Mouse (Mus musculus): Measurements from ENCODE around the gene Grasp. TPM values are rescaled to one million over a fixed set of nuclear protein-coding genes. Genes with fewer than 3 reads are reported as not detected.

The Grasp gene
- total and polyA plus RNA-seq, 3 experiments, result 4.1 to 6.3 TPM; not detected in 1

DNA sequence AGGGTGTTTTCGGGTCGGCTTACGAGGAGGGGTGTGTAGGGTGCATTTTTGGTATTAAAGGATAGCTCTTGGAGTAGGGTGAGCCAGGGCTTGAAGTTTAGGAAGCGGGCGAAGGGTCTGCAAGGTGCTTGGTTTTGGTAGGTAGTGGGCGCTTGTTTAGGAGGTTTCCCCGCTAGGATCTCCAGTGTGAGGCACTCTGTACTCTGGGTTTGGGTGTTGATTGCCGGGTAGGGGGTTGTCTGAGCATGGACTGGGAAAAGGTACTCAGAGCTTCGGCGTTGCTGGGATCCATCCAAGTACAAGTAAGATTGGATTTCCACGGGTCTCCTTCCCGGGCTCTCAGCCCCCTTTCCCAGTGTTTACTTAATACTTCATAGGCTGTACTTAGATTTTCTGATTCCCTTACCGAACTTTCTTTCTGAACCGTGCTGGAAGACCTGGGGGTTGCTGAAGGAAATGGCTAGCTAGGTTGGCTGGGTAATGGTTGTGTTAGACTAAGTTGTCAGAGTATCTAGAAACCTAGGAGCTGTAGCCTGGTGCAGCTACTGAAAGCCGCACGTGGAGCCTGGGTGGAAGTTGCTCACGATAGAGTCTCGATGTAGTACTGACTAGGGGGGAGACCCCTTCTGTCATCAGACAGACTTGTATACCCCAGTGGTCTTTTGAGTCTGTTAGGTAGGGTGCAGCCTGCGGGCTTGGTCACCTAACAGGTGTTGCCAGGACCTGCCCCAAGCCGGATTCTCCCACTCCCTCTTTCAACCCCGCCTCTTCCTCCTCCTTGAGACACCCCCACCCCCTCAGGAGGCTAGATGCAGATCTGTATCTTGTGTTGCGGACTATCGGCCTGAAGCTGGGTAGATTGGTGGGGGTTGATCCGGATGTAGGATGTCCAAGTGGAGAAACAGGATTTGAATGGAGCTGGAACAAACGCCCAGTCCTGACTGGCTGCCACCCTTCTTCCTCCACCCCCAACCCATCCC lies 43.4 kb downstream of the Grasp start:
- Histone ChIP-seq H3K4me1 (ENCODE audit: control insufficient read depth in 1 of 2, insufficient read depth in 2 of 2, low read length in 2 of 2) (peaks cover 0 to 5% of the 10 kb centered on the region in 2 experiments; a peak in 1 of 4 replicates), H3K79me2 (ENCODE audit: control insufficient read depth, insufficient read depth, low read length, poor library complexity) (no peaks in the 10 kb centered on the region), H3K36me3 (ENCODE audit: control insufficient read depth in 1 of 2, insufficient read depth in 2 of 2, low read length in 2 of 2) (no peaks in the 10 kb centered on the region; a peak in 1 of 4 replicates), H3K27ac (ENCODE audit: control insufficient read depth, low read depth, low read length) (no peak overlapping the region), H3K9ac (ENCODE audit: control insufficient read depth, low read depth, low read length, poor library complexity, severe bottlenecking) (no peak overlapping the region), H3K27me3 (ENCODE audit: control insufficient read depth in 1 of 2, insufficient read depth in 2 of 2, low read length in 2 of 2) (no peaks in the 10 kb centered on the region), H3K4me3 (ENCODE audit: control insufficient read depth in 1 of 2, insufficient read depth in 1 of 2, low read depth in 2 of 2, low read length in 2 of 2) (no peak overlapping the region), H3K9me3 (replicated peaks; ENCODE audit: insufficient read depth, low read length) (no peaks in the 10 kb centered on the region)
- no peak for TF ChIP-seq E2F4 (IDR thresholded peaks at IDR 0.05; ENCODE audit: borderline replicate concordance, low read depth, low read length)
- TF ChIP-seq BHLHE40 (IDR thresholded peaks at IDR 0.05; ENCODE audit: borderline replicate concordance, low read depth, low read length), result no peak
- TF ChIP-seq MAX (IDR thresholded peaks at IDR 0.05; ENCODE audit: low read length), result no peak
- no peak for TF ChIP-seq ELF1 (IDR thresholded peaks at IDR 0.05; ENCODE audit: low read depth, low read length)
- TF ChIP-seq JUND (IDR thresholded peaks at IDR 0.05; ENCODE audit: low read depth, low read length), result no peak
- no peak for TF ChIP-seq MYC (IDR thresholded peaks at IDR 0.05; ENCODE audit: low read depth, low read length)
- no peak for TF ChIP-seq KAT2A (conservative IDR thresholded peaks at IDR 0.05; ENCODE audit: low read depth, low read length)
- no peak for TF ChIP-seq USF2 (IDR thresholded peaks at IDR 0.05; ENCODE audit: borderline replicate concordance in 1 of 2, insufficient read depth in 1 of 2, low read depth in 1 of 2, low read length in 2 of 2)
- TF ChIP-seq NELFE (IDR thresholded peaks at IDR 0.05; ENCODE audit: low read depth, low read length), result no peak
- no peak for TF ChIP-seq POLR2AphosphoS2 (IDR thresholded peaks at IDR 0.05; ENCODE audit: low read length)
- TF ChIP-seq CHD1 (IDR thresholded peaks at IDR 0.05; ENCODE audit: low read depth, low read length), result no peak
- no peak for TF ChIP-seq MAZ (IDR thresholded peaks at IDR 0.05; ENCODE audit: low read depth, low read length)
- TF ChIP-seq NRF1 (IDR thresholded peaks at IDR 0.05; ENCODE audit: insufficient read depth, low read depth, low read length, poor library complexity, severe bottlenecking), result no peak
- TF ChIP-seq UBTF (IDR thresholded peaks at IDR 0.05; ENCODE audit: borderline replicate concordance, insufficient read depth, low read depth, low read length), result no peak
- TF ChIP-seq MEF2A (IDR thresholded peaks at IDR 0.05; ENCODE audit: extremely low read depth, insufficient replicate concordance, low read depth, low read length, poor library complexity, severe bottlenecking), result no peak
- TF ChIP-seq HCFC1 (IDR thresholded peaks at IDR 0.05; ENCODE audit: low read depth, low read length), result no peak
- no peak for TF ChIP-seq TAL1 (IDR thresholded peaks at IDR 0.05; ENCODE audit: low read length)
- TF ChIP-seq ETS1 (IDR thresholded peaks at IDR 0.05; ENCODE audit: low read depth, low read length), result no peak
- TF ChIP-seq CTCF (IDR thresholded peaks at IDR 0.05 in 2 of 3, conservative IDR thresholded peaks at IDR 0.05 in 1 of 3; ENCODE audit: control insufficient read depth in 1 of 3, insufficient read depth in 1 of 3, low read depth in 2 of 3, low read length in 3 of 3, poor library complexity in 1 of 3, severe bottlenecking in 1 of 3), result no peak
- no peak for DNase-seq (ENCODE audit: low read depth, low spot score)
